7 mouse cellular contexts compared by ENCODE assay signal in the genomic region with DNA sequence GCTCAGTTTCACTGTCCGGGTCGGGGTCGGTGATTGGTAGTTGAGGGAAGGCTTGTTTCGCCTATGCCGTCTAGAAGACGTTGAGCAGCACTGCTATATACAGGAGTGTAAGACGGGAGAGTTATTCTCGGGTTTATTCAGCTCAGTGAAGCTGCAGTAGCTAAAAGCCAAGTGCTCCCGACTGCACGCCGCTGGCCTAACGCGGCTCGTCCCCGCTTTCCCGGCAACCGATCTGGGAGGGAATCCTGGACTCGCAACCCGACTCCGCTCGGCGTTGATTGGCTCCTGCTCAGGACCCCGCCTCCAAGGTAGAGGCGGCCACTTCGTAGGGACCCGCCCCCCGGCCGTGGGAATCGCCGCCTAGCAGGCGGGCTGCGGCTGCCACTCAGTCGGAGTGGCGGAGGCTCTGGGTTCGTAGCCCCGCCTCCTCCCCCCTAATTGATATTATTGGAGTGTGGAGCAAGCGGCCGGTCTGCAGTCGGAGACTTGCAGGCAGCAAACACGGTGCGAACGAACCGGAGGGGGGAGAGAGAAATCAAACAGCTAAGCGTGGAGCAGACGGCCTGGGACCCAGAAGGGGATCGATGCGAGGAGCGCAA. TPM values are rescaled to one million over a fixed set of nuclear protein-coding genes. Genes with fewer than 3 reads are reported as not detected.
DNase-seq lines count a peak whose midpoint lies in the region; ATAC-seq and TF ChIP-seq lines count a peak whose summit lies in the region.

A gene (plus strand): TSS at position 441 of the 599 bp plus-strand sequence.

- H3K9me3 ChIP-seq in heart, embryonic 13.5 days, result no peaks in the 10 kb centered on the region
- no peaks in the 10 kb centered on the region for H3K9me3 ChIP-seq in liver, embryonic 11.5 days (ENCODE audit: control insufficient read depth, low read length)

- peak within 1 kb of the TSS; percentile 82 for H3K4me2 ChIP-seq in heart, embryonic 13.5 days
- H3K4me2 ChIP-seq in liver, embryonic 11.5 days, result peak within 1 kb of the TSS; percentile 84
- peak within 1 kb of the TSS; percentile 88 for H3K4me2 ChIP-seq in myocyte (ENCODE audit: low read depth)

- peak; percentile 73 for TF ChIP-seq POLR2A in myocyte (IDR thresholded peaks at IDR 0.05; ENCODE audit: insufficient read length, low read depth)

- peaks cover 8% of the 10 kb centered on the region; the same call in 1 of the 2 replicates for H3K4me1 ChIP-seq in heart, embryonic 13.5 days
- peaks cover 3% of the 10 kb centered on the region; the same call in 1 of the 2 replicates for H3K4me1 ChIP-seq in liver, embryonic 11.5 days (replicated peaks; ENCODE audit: control insufficient read depth, insufficient read depth, low read length)

- peak within 1 kb of the TSS; percentile 34 for H3ac ChIP-seq in myocyte (ENCODE audit: control insufficient read depth, insufficient read length)

- peak within 1 kb of the TSS; percentile 97 for H3K27ac ChIP-seq in heart, embryonic 13.5 days (replicated peaks)
- H3K27ac ChIP-seq in liver, embryonic 11.5 days (ENCODE audit: low read depth, low read length), result peak within 1 kb of the TSS; percentile 43

- no peaks in the 10 kb centered on the region for H3K27me3 ChIP-seq in heart, embryonic 13.5 days (replicated peaks)
- H3K27me3 ChIP-seq in liver, embryonic 11.5 days (replicated peaks; ENCODE audit: control insufficient read depth, insufficient read depth, low read length), result peaks cover 24% of the 10 kb centered on the region
- no peaks in the 10 kb centered on the region for H3K27me3 ChIP-seq in myocyte (ENCODE audit: control insufficient read depth, insufficient read depth, insufficient read length)
- no peaks in the 10 kb centered on the region; the same call in none of the 2 replicates for H3K27me3 ChIP-seq in splenic B cell, adult 2 months (ENCODE audit: control insufficient read depth, insufficient read depth, low read length, poor library complexity, severe bottlenecking)

- peak; percentile 78 for DNase-seq in c-Kit-positive CD71-positive TER-119-negative erythroid progenitor cells, embryonic 14.5 days (ENCODE audit: low read depth)
- DNase-seq in fibroblast of lung, adult 2 months (ENCODE audit: low read depth), result peak; percentile 93
- peak; percentile 98 for DNase-seq in kidney, postnatal 10 days
- peak; percentile 92 for DNase-seq in liver, embryonic 11.5 days (ENCODE audit: low spot score)
- DNase-seq in splenic B cell, adult 2 months (ENCODE audit: low read depth, low spot score), result peak; percentile 8

- no peaks in the 10 kb centered on the region for H3K36me3 ChIP-seq in heart, embryonic 13.5 days
- H3K36me3 ChIP-seq in liver, embryonic 11.5 days (ENCODE audit: control insufficient read depth, insufficient read depth, low read length), result no peaks in the 10 kb centered on the region
- H3K36me3 ChIP-seq in myocyte (ENCODE audit: control insufficient read depth, insufficient read depth), result no peaks in the 10 kb centered on the region
- H3K36me3 ChIP-seq in splenic B cell, adult 2 months (ENCODE audit: control insufficient read depth, insufficient read depth, low read length, poor library complexity, severe bottlenecking), result no peaks in the 10 kb centered on the region

- no peaks in the 10 kb centered on the region for H3K79me2 ChIP-seq in myocyte (ENCODE audit: control insufficient read depth, insufficient read depth)

- H3K4me3 ChIP-seq in heart, embryonic 13.5 days, result peak within 1 kb of the TSS; percentile 76
- H3K4me3 ChIP-seq in liver, embryonic 11.5 days (ENCODE audit: low read depth, low read length), result peak within 1 kb of the TSS; percentile 69
- H3K4me3 ChIP-seq in myocyte, result peak within 1 kb of the TSS; percentile 51

- WGBS in heart, embryonic 13.5 days, result under 1% methylated on average over 48 of the region's 48 CpGs
- WGBS in liver, embryonic 11.5 days, result under 1% methylated on average over 48 of the region's 48 CpGs

- H3K9ac ChIP-seq in heart, embryonic 13.5 days, result peak within 1 kb of the TSS; percentile 92
- peak within 1 kb of the TSS; percentile 57 for H3K9ac ChIP-seq in liver, embryonic 11.5 days (ENCODE audit: low read depth, low read length)

- ATAC-seq in heart, embryonic 13.5 days (ENCODE audit: extremely low read depth, insufficient number of reproducible peaks, low FRiP score, low TSS enrichment), result peak; percentile 97
- peak; percentile 99 for ATAC-seq in liver, embryonic 11.5 days (replicated peaks; ENCODE audit: low FRiP score)

TF ChIP-seq in myocyte, 11 proteins besides CTCF, POLR2A, EP300 and RAD21:
- peak; percentile 44 for TF ChIP-seq TCF3 (IDR thresholded peaks at IDR 0.05; ENCODE audit: insufficient read length, low read depth)
- TF ChIP-seq REST (IDR thresholded peaks at IDR 0.05; ENCODE audit: insufficient read depth, insufficient read length), result no peak
- TF ChIP-seq SRF (IDR thresholded peaks at IDR 0.05; ENCODE audit: control insufficient read depth, insufficient read length, low read depth), result peak; percentile 19
- peak in 1 of 3 experiments; percentile 19 for TF ChIP-seq MYOG (IDR thresholded peaks at IDR 0.05; ENCODE audit: control insufficient read depth in 1 of 3, insufficient read depth in 1 of 3, insufficient read length in 2 of 3, low read depth in 2 of 3)
- no peak for TF ChIP-seq TCF12 (IDR thresholded peaks at IDR 0.05; ENCODE audit: insufficient read depth, poor library complexity, severe bottlenecking)
- TF ChIP-seq POLR2AphosphoS2 (IDR thresholded peaks at IDR 0.05; ENCODE audit: insufficient read length, low read depth), result peak; percentile 82
TF ChIP-seq in myocyte: peak in this region for 4.

RNA-seq across cellular contexts. Expression of the gene that starts here (rescaled TPM):
- 33.9 and 37.4 TPM in 2 replicates for polyA plus RNA-seq in heart, embryonic 13.5 days (2015; fragmentation: Nextera tagmentation; extraction: Ambion mirVana)
- 14.3 and 15.0 TPM in 2 replicates for polyA plus RNA-seq in liver, embryonic 11.5 days (2014; fragmentation: Nextera tagmentation; extraction: Ambion mirVana)
- polyA plus RNA-seq in myocyte (2012; fragmentation: generic; extraction: Trizol), result 0.94 TPM

Comparison
In these comparisons a context has a peak if more than half of its experiments do, and no peak if none do; other contexts are left out.
1. Peak in every context shown above with its lines: DNase-seq, ATAC-seq, H3K4me3 ChIP-seq and H3K27ac ChIP-seq.
2. DNase-seq: peak in every context shown above with its lines; median percentile 98 in kidney, postnatal 10 days; 93 in fibroblast of lung, adult 2 months; 92 in liver, embryonic 11.5 days; 78 in c-Kit-positive CD71-positive TER-119-negative erythroid progenitor cells, embryonic 14.5 days; 8 in splenic B cell, adult 2 months.